Comparison of ENCODE assay signal across 9 mouse cellular contexts in the genomic region with DNA sequence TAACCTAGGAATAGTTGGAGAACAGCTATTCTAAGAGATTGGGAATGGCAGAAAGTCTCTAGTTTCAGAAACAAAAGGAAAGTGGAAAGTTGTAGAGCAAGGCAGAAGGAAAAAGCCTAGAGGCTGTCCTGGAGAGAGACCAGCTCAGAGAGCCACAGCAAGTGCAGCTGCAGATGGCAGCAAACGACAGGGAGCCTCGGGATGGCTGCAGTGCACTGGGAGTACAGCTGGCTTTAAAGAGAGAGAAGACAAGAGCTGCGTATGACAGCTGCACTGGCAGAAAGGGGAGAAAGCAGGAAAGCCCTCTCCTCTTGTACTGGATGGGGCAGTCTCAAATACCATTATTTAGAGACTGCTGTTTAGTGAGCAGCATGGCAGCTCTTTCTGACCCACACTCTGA. TPM values are rescaled to one million over a fixed set of nuclear protein-coding genes. Genes with fewer than 3 reads are reported as not detected.
DNase-seq lines count a peak whose midpoint lies in the region; ATAC-seq and TF ChIP-seq lines count a peak whose summit lies in the region.
"Had no signal": no experiment of that assay in that cellular context is flagged by ENCODE, and none has a peak within 500 bp of the region (broad histone marks: within the 10 kb centered on the region; RNA-seq: fewer than 3 reads in every experiment).

No protein-coding gene starts in this region.

- no peak overlapping the region for H3K27ac ChIP-seq in liver, adult 2 months (replicated peaks; ENCODE audit: insufficient read depth, low read depth, low read length)
- no peak overlapping the region for H3K27ac ChIP-seq in liver, embryonic 12.5 days
- H3K27ac ChIP-seq in midbrain, postnatal 0 days (ENCODE audit: low read depth, low read length): no peak overlapping the region

- no peak for TF ChIP-seq POLR2A in liver, adult 2 months (IDR thresholded peaks at IDR 0.05; ENCODE audit: extremely low read depth, insufficient read depth, low read length)

- H3K27me3 ChIP-seq in liver, adult 2 months (ENCODE audit: control insufficient read depth, insufficient read depth, low read length): no peaks in the 10 kb centered on the region
- no peaks in the 10 kb centered on the region for H3K27me3 ChIP-seq in liver, embryonic 12.5 days (replicated peaks)
- no peaks in the 10 kb centered on the region for H3K27me3 ChIP-seq in midbrain, postnatal 0 days (ENCODE audit: insufficient read depth, low read length)

- no peak overlapping the region for H3K9ac ChIP-seq in liver, adult 2 months (ENCODE audit: low read depth, low read length)
- no peak overlapping the region for H3K9ac ChIP-seq in liver, embryonic 12.5 days
- no peak overlapping the region for H3K9ac ChIP-seq in midbrain, postnatal 0 days (replicated peaks; ENCODE audit: low read length, poor library complexity, severe bottlenecking)

- WGBS in liver, adult 2 months: 18% methylated on average over 3 of the region's 3 CpGs
- WGBS in liver, embryonic 12.5 days (ENCODE audit: insufficient replicate concordance): 23% methylated on average over 3 of the region's 3 CpGs
- WGBS in midbrain, postnatal 0 days: 4% methylated on average over 3 of the region's 3 CpGs

- no peaks in the 10 kb centered on the region for H3K79me2 ChIP-seq in liver, adult 2 months (ENCODE audit: control insufficient read depth, insufficient read depth, low read length)

- ATAC-seq in liver, embryonic 12.5 days: no peak
- ATAC-seq in midbrain, postnatal 0 days (ENCODE audit: low FRiP score): no peak

- H3K4me1 ChIP-seq in liver, adult 2 months (ENCODE audit: control insufficient read depth, insufficient read depth, low read length): no peaks in the 10 kb centered on the region
- H3K4me1 ChIP-seq in liver, embryonic 12.5 days: no peaks in the 10 kb centered on the region
- H3K4me1 ChIP-seq in midbrain, postnatal 0 days (ENCODE audit: insufficient read depth, low read length): no peaks in the 10 kb centered on the region

- TF ChIP-seq CTCF in liver, adult 2 months (IDR thresholded peaks at IDR 0.05; ENCODE audit: low read depth, low read length): peak; percentile 72
- peak; percentile 65 for TF ChIP-seq CTCF in midbrain, postnatal 0 days (IDR thresholded peaks at IDR 0.05)

- no peak overlapping the region for H3K4me3 ChIP-seq in liver, adult 2 months (ENCODE audit: insufficient read depth, low read depth, low read length)
- H3K4me3 ChIP-seq in liver, embryonic 12.5 days: no peak overlapping the region
- H3K4me3 ChIP-seq in midbrain, postnatal 0 days (ENCODE audit: low read depth, low read length): no peak overlapping the region

- peak; percentile 44 to 57 for DNase-seq in cerebellum, postnatal 10 days
- no peak for DNase-seq in cerebellum, adult 9-10 months
- peak; percentile 25 for DNase-seq in liver, adult 2 months (ENCODE audit: extremely low read depth, low read depth, low spot score)
- DNase-seq in embryo, embryonic 9.5 days (ENCODE audit: extremely low spot score): peak; percentile 15
- DNase-seq in midbrain, postnatal 0 days (ENCODE audit: low spot score): peak; percentile 63
- no peak for DNase-seq in layer of hippocampus, adult 18-20 months (ENCODE audit: low spot score in 2 of 2)
- DNase-seq in spleen, adult 12 weeks (ENCODE audit: low spot score): no peak

- no peak overlapping the region for H3K4me2 ChIP-seq in liver, embryonic 12.5 days
- H3K4me2 ChIP-seq in midbrain, postnatal 0 days (ENCODE audit: low read depth, low read length, poor library complexity, severe bottlenecking): no peak overlapping the region

- H3K36me3 ChIP-seq in liver, adult 2 months (ENCODE audit: control insufficient read depth, insufficient read depth, low read length): no peaks in the 10 kb centered on the region
- H3K36me3 ChIP-seq in liver, embryonic 12.5 days: no peaks in the 10 kb centered on the region
- H3K36me3 ChIP-seq in midbrain, postnatal 0 days (ENCODE audit: insufficient read depth, low read length): no peaks in the 10 kb centered on the region

- H3K9me3 ChIP-seq in liver, embryonic 12.5 days (replicated peaks): no peaks in the 10 kb centered on the region
- no peaks in the 10 kb centered on the region for H3K9me3 ChIP-seq in midbrain, postnatal 0 days (ENCODE audit: low read length)

RNA-seq across cellular contexts. Expression of a gene that starts 37.7 kb away (rescaled TPM):
- total RNA-seq in liver, adult 2 months (2014; rRNA removed): 0.46 and 2.3 TPM in 2 replicates
- 0.02 TPM in 1 of 2 replicates, not detected in the other for polyA plus RNA-seq in liver, adult 2 months (2012; rRNA removed)
- polyA plus RNA-seq in liver, embryonic 12.5 days (2016; fragmentation: Nextera tagmentation; extraction: Ambion mirVana): 0.08 and 0.19 TPM in 2 replicates
- total RNA-seq in midbrain, postnatal 0 days (2014; rRNA removed): 18.7 and 23.9 TPM in 2 replicates
- polyA plus RNA-seq in midbrain, postnatal 0 days (2015; fragmentation: Nextera tagmentation; extraction: Ambion mirVana): 10.8 and 13.5 TPM in 2 replicates
- 100 to 1,000 TPM; 119 to 132 TPM for total RNA-seq in layer of hippocampus, adult 18-20 months (2021)
- polyA plus RNA-seq: spleen, adult 2 months had no signal

Comparison
In these comparisons a context has a peak if more than half of its experiments do, and no peak if none do; other contexts are left out.
1. DNase-seq: peak in cerebellum, postnatal 10 days (2 of 2), liver, adult 2 months (single experiment), embryo, embryonic 9.5 days (single experiment) and midbrain, postnatal 0 days (single experiment); none in cerebellum, adult 9-10 months (single experiment), layer of hippocampus, adult 18-20 months (0 of 2) and spleen, adult 12 weeks (single experiment).